Mouse (Mus musculus): ENCODE results near the gene Hc. TPM values are rescaled to one million over a fixed set of nuclear protein-coding genes. Genes with fewer than 3 reads are reported as not detected.

The Hc gene
- polyA plus RNA-seq, 1 experiment from 2014 or later = not detected

DNA sequence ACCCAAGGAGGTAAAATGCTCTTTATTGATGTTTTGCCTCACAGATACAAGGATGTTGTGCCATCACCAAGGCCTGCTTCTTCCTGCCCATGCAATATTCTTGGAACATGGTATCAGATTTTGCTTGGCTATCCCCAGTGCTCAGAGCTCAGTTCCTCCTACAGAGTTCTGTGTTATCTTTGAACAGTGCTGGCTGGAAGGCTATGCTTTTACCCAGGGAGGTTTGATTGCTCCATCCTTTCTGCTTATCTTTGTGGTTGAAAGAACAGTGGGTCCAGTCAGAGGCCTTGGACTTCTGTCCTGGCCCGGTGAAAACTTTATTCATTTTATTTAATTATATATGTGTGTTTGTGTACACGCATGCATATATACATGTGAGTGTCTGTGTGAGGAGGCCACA, 83.0 kb downstream of the Hc start:
- no peaks in the 10 kb centered on the region for H3K9me3 ChIP-seq (ENCODE audit: control insufficient read depth, low read length)
- no peak overlapping the region for H3K4me2 ChIP-seq (ENCODE audit: low read depth, severe bottlenecking)
- H3K9ac ChIP-seq (ENCODE audit: low read length) = no peak overlapping the region
- 90% methylated on average over 2 of the region's 2 CpGs for WGBS
- H3K27ac ChIP-seq (replicated peaks; ENCODE audit: low read depth, low read length) = no peak overlapping the region
- H3K4me1 ChIP-seq (ENCODE audit: control insufficient read depth, insufficient read depth, low read length) = peaks cover 3% of the 10 kb centered on the region; the same call in 1 of the 2 replicates
- DNase-seq (ENCODE audit: low spot score) (no peak), ATAC-seq (ENCODE audit: insufficient number of reproducible peaks, low FRiP score, low TSS enrichment, low read depth) (no peak)
- no peak overlapping the region for H3K4me3 ChIP-seq (ENCODE audit: low read depth, low read length)
- no peaks in the 10 kb centered on the region for H3K36me3 ChIP-seq (ENCODE audit: control insufficient read depth, insufficient read depth, low read length)
- no peaks in the 10 kb centered on the region for H3K27me3 ChIP-seq (ENCODE audit: control insufficient read depth, insufficient read depth, low read length)

DNA sequence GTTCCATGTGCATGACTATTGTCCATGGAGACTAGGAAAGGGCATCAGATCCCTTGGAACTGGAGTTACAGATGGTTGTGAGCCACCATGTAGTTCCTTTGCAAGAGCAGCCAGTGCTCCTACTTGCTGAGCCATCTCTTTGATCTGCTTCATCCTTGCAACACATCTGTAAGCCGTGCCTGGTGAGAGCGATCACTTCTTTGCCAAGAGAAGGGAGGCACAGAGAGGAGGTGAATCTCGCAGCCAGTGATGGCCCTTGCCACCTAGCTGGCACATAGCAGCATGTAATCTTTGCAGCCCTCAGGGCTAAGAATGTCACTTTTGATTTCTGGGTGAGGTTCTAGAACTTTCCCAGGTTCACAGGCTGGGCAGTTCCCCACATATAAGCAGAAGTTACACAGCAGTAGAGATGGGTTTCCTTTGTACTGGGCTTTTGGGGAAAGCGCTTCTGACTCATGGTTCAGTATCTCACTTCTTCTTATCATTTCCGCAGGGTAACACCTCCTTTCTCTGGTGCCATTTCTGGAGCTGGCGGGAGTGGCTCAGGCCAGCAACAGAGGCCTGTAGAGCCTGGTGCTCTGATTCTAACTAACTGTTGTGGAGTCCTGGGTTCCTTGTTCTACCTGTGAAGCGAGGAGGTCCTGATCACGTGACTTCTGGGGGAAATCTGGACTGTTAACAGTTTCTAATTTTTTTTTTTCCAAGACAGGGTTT, 84.1 kb downstream of the Hc start:
- H3K4me2 ChIP-seq (ENCODE audit: low read depth, severe bottlenecking) = no peak overlapping the region
- H3K9me3 ChIP-seq (ENCODE audit: control insufficient read depth, low read length) = no peaks in the 10 kb centered on the region
- no peak overlapping the region for H3K4me3 ChIP-seq (ENCODE audit: low read depth, low read length)
- ATAC-seq (ENCODE audit: insufficient number of reproducible peaks, low FRiP score, low TSS enrichment, low read depth) (no peak), DNase-seq (ENCODE audit: low spot score) (no peak)
- no peak overlapping the region for H3K27ac ChIP-seq (replicated peaks; ENCODE audit: low read depth, low read length)
- no peaks in the 10 kb centered on the region; the same call in 1 of the 2 replicates for H3K4me1 ChIP-seq (ENCODE audit: control insufficient read depth, insufficient read depth, low read length)
- no peak overlapping the region for H3K9ac ChIP-seq (ENCODE audit: low read length)
- 81% methylated on average over 8 of the region's 8 CpGs for WGBS
- no peaks in the 10 kb centered on the region for H3K36me3 ChIP-seq (ENCODE audit: control insufficient read depth, insufficient read depth, low read length)
- H3K27me3 ChIP-seq (ENCODE audit: control insufficient read depth, insufficient read depth, low read length) = no peaks in the 10 kb centered on the region

DNA sequence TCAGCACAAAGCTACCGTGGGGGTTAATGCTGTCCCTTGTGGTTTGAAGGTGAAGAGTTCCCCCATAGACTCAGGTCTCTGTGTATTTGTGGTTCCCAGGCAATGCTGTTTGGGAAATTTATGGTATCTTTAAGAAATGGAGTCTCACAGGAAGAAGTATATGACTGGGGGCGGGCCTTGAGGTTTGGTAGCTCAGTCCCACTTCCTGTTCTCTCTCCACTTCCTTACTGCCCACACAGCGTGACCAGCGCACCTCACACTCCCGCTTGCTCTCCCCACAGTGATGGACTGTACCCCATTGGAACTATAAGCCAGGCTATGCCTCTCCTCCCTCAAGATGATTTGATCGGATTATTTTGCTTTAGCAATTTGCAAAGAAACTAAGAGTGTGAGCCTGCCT, 84.8 kb downstream of the Hc start:
- no peak for DNase-seq (ENCODE audit: low spot score)
- no peaks in the 10 kb centered on the region for H3K36me3 ChIP-seq (ENCODE audit: control insufficient read depth, insufficient read depth, low read length)
- no peaks in the 10 kb centered on the region for H3K9me3 ChIP-seq (ENCODE audit: control insufficient read depth, low read length)
- 91% methylated on average over 6 of the region's 6 CpGs for WGBS
- no peak overlapping the region for H3K27ac ChIP-seq (replicated peaks; ENCODE audit: low read depth, low read length)
- H3K4me2 ChIP-seq (ENCODE audit: low read depth, severe bottlenecking) = no peak overlapping the region
- no peak overlapping the region for H3K4me3 ChIP-seq (ENCODE audit: low read depth, low read length)
- ATAC-seq (ENCODE audit: insufficient number of reproducible peaks, low FRiP score, low TSS enrichment, low read depth) = no peak
- H3K27me3 ChIP-seq (ENCODE audit: control insufficient read depth, insufficient read depth, low read length) = no peaks in the 10 kb centered on the region
- no peaks in the 10 kb centered on the region for H3K4me1 ChIP-seq (ENCODE audit: control insufficient read depth, insufficient read depth, low read length)
- no peak overlapping the region for H3K9ac ChIP-seq (ENCODE audit: low read length)

DNA sequence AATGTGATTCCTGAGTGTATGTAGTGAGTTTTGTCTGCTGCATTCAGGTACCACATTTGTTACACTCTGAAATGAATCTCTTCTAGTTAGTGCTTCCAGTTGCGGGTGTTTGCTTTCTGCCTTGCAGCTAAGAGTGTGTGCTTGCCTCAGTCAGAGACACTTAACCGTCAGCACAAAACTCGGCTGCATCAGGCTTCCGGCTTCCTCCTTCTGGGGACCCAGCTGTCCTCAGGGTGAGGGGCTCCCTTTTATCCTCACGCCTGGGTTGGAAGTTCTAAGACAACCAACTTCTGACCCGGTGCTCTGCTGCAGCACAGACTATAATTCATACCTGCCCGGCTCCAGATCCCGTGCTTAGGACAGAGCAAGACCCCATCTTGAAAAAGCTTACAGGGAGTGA, 88.2 kb downstream of the Hc start:
- no peak for ATAC-seq (ENCODE audit: insufficient number of reproducible peaks, low FRiP score, low TSS enrichment, low read depth)
- Histone ChIP-seq H3K4me1 (ENCODE audit: control insufficient read depth, insufficient read depth, low read length) (no peaks in the 10 kb centered on the region), H3K27me3 (ENCODE audit: control insufficient read depth, insufficient read depth, low read length) (no peaks in the 10 kb centered on the region), H3K27ac (replicated peaks; ENCODE audit: low read depth, low read length) (no peak overlapping the region), H3K9ac (ENCODE audit: low read length) (no peak overlapping the region), H3K36me3 (ENCODE audit: control insufficient read depth, insufficient read depth, low read length) (no peaks in the 10 kb centered on the region), H3K9me3 (ENCODE audit: control insufficient read depth, low read length) (no peaks in the 10 kb centered on the region), H3K4me2 (ENCODE audit: low read depth, severe bottlenecking) (no peak overlapping the region), H3K4me3 (ENCODE audit: low read depth, low read length) (no peak overlapping the region)
- DNase-seq (ENCODE audit: low spot score) = no peak
- 85% methylated on average over 8 of the region's 8 CpGs for WGBS

DNA sequence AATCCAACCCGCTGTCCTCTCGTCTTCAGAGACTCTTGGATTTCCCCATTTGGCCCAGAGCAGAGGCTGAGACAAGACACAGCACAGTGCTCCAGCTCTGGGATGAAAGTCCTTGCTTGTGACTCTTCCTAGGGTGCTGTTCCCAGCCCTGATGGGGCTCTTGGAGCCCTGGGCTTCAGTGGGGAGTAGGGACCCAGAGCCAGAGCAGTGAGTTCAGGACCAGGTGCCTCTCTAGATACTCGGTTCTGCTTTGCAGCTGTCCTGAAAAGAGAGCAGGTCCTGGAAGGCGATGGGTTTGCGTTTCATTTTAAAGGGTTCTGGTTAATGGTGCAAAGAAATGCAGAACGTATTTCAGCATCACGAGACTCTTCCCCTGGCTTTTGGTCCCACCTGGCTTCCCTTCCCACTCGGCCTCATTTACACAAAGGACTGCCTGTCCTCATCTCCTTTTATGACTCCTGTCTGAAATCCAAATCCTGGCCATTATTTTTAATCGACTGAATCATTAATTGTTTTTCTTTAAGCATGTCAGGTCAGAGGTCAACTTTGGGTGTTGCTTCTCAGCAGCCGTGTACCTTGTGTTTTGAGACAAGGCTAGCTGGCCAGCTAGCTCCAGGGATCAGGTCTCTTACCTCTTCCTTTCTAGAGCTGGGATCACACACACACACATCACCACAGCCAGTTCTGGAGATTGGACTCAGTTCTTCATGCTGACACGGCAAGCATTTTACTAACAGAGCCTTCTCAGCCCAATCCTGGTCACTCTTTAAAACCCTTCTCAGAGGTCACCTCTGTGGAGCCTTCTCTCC, 90.0 kb downstream of the Hc start:
- no peaks in the 10 kb centered on the region for H3K9me3 ChIP-seq (ENCODE audit: control insufficient read depth, low read length)
- no peak overlapping the region for H3K4me3 ChIP-seq (ENCODE audit: low read depth, low read length)
- H3K36me3 ChIP-seq (ENCODE audit: control insufficient read depth, insufficient read depth, low read length) = no peaks in the 10 kb centered on the region
- DNase-seq (ENCODE audit: low spot score) = no peak
- H3K4me2 ChIP-seq (ENCODE audit: low read depth, severe bottlenecking) = no peak overlapping the region
- H3K27me3 ChIP-seq (ENCODE audit: control insufficient read depth, insufficient read depth, low read length) = no peaks in the 10 kb centered on the region
- WGBS = 62% methylated on average over 11 of the region's 11 CpGs
- no peaks in the 10 kb centered on the region for H3K4me1 ChIP-seq (ENCODE audit: control insufficient read depth, insufficient read depth, low read length)
- no peak overlapping the region for H3K27ac ChIP-seq (replicated peaks; ENCODE audit: low read depth, low read length)
- H3K9ac ChIP-seq (ENCODE audit: low read length) = no peak overlapping the region
- ATAC-seq (ENCODE audit: insufficient number of reproducible peaks, low FRiP score, low TSS enrichment, low read depth) = no peak

DNA sequence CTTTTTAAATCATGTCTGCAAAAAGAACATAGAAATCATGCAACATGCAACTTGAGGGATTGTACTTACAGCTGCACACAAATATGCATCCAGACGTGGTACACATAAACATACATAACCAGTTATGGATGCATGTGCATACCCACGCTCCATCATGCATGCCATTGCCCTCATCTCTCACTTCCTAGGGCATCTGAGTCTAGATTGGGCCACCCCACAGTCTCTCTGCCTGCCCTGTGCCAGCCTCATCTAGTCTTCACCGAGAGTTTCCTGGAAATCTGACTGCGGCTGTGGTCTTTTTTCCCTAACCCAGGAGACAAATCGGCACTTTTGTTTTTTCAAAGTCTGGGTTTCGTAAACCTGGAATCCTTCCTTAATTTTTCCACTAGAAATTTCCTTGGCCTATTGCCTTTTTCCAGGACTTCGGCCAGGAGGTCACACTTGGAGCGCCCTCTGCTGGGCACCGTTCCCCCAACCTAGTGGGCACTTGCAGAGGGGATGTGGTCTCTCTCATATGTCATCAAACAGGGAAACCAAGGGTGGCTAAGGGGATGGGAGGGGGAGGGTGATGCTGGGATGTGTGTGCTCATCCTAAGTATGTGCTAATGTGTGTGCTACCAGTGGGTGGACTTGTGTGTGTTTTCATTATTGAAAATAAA, 91.0 kb downstream of the Hc start:
- H3K4me3 ChIP-seq (ENCODE audit: low read depth, low read length) = no peak overlapping the region
- ATAC-seq (ENCODE audit: insufficient number of reproducible peaks, low FRiP score, low TSS enrichment, low read depth) (no peak), DNase-seq (ENCODE audit: low spot score) (peak; percentile 88)
- no peaks in the 10 kb centered on the region for H3K27me3 ChIP-seq (ENCODE audit: control insufficient read depth, insufficient read depth, low read length)
- no peak overlapping the region for H3K4me2 ChIP-seq (ENCODE audit: low read depth, severe bottlenecking)
- H3K9ac ChIP-seq (ENCODE audit: low read length) = no peak overlapping the region
- 0 out of 2 replicates have a peak, but pooled peaks cover 3% of the 10 kb centered on the region for H3K4me1 ChIP-seq (ENCODE audit: control insufficient read depth, insufficient read depth, low read length)
- WGBS = 35% methylated on average over 9 of the region's 9 CpGs
- no peak overlapping the region for H3K27ac ChIP-seq (replicated peaks; ENCODE audit: low read depth, low read length)
- no peaks in the 10 kb centered on the region for H3K36me3 ChIP-seq (ENCODE audit: control insufficient read depth, insufficient read depth, low read length)
- no peaks in the 10 kb centered on the region for H3K9me3 ChIP-seq (ENCODE audit: control insufficient read depth, low read length)

DNA sequence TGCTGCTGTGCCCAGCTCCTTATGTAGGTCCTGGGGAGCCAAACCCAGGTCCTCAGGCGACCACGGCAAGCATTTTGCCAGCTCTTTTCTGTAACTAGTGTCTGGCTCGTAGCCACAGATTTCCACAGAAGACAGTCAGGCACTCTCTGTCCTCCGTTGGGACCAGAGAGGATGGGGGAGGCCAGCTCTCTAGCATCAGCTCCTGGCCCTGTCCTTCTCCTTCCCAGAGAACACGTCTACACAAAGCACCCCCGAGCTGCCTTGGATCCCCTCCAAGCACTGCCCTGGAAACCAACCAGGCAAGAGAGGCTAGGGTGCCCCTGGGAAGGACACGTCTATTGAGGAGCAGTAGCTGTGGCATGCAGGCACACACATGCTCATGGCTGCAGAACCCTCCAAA, 92.1 kb downstream of the Hc start:
- Histone ChIP-seq H3K9me3 (ENCODE audit: control insufficient read depth, low read length) (no peaks in the 10 kb centered on the region), H3K4me3 (ENCODE audit: low read depth, low read length) (no peak overlapping the region), H3K27ac (replicated peaks; ENCODE audit: low read depth, low read length) (no peak overlapping the region), H3K27me3 (ENCODE audit: control insufficient read depth, insufficient read depth, low read length) (no peaks in the 10 kb centered on the region), H3K36me3 (ENCODE audit: control insufficient read depth, insufficient read depth, low read length) (no peaks in the 10 kb centered on the region), H3K4me1 (ENCODE audit: control insufficient read depth, insufficient read depth, low read length) (0 out of 2 replicates have a peak, but pooled peaks cover 3% of the 10 kb centered on the region), H3K9ac (ENCODE audit: low read length) (no peak overlapping the region), H3K4me2 (ENCODE audit: low read depth, severe bottlenecking) (no peak overlapping the region)
- ATAC-seq (ENCODE audit: insufficient number of reproducible peaks, low FRiP score, low TSS enrichment, low read depth) (no peak), DNase-seq (ENCODE audit: low spot score) (no peak)
- WGBS = 79% methylated on average over 7 of the region's 7 CpGs

DNA sequence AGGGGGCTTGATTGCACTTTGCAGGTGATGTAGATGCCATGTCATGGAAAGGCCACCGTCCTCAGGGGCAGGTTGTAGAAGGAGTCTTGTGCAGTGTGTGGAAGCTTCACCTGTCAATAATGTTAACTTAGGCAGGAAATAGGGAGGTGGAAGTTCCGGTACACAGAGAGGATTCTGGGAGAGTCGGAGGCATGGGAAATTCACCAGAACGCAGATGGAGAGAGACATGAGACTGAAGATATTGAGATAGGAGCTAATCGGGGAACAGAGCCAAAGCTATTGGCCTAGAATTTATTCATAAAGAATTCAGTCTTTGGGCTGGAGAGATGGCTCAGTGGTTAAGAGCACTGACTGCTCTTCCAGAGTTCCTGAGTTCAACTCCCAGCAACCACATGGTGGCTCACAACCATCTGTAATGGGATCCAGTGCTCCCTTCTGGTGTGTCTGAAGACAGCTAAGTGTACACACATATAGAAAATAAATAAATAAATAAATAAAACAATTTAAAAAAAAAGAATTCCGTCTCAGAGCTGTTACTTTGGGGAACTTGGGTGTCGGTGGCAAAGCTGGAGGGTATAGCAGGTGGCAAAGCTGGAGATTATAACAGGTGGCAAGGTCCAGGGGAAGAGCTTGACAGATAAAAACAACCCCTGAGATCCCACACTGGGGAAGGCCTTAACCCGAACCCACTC, 94.8 kb downstream of the Hc start:
- Histone ChIP-seq H3K36me3 (ENCODE audit: control insufficient read depth, insufficient read depth, low read length) (no peaks in the 10 kb centered on the region), H3K4me1 (ENCODE audit: control insufficient read depth, insufficient read depth, low read length) (0 out of 2 replicates have a peak, but pooled peaks cover 3% of the 10 kb centered on the region), H3K4me2 (ENCODE audit: low read depth, severe bottlenecking) (no peak overlapping the region), H3K9ac (ENCODE audit: low read length) (no peak overlapping the region), H3K27me3 (ENCODE audit: control insufficient read depth, insufficient read depth, low read length) (no peaks in the 10 kb centered on the region), H3K27ac (replicated peaks; ENCODE audit: low read depth, low read length) (no peak overlapping the region), H3K9me3 (ENCODE audit: control insufficient read depth, low read length) (no peaks in the 10 kb centered on the region), H3K4me3 (ENCODE audit: low read depth, low read length) (no peak overlapping the region)
- DNase-seq (ENCODE audit: low spot score) (no peak), ATAC-seq (ENCODE audit: insufficient number of reproducible peaks, low FRiP score, low TSS enrichment, low read depth) (no peak)
- WGBS = 85% methylated on average over 8 of the region's 8 CpGs
